Mouse (Mus musculus) heart, embryonic 11.5 days (tissue): Measurements from ENCODE around the gene Slc45a1. TPM values are rescaled to one million over a fixed set of nuclear protein-coding genes. Genes with fewer than 3 reads are reported as not detected.

Experiments used
- ATAC-seq: fragments of 200-750 bp; cut with Nextera tagmentation; replicated peaks from 2 replicates; pipeline ENCODE4 v1.8.0; 2017; ENCODE audit warnings: moderate library complexity; ENCODE audit not compliant: insufficient number of reproducible peaks, low FRiP score, low TSS enrichment
- H3K27ac ChIP-seq: fragments of 300-500 bp; sonication (generic); 2 replicates; pipeline ENCODE4 v1.5.1; 2014; ENCODE audit warnings: mild to moderate bottlenecking, low read depth, low read length
- H3K27me3 ChIP-seq: fragments of 300-500 bp; sonication (generic); 2 replicates; pipeline ENCODE4 v1.6.1; 2014; ENCODE audit warnings: mild to moderate bottlenecking, low read length, mixed read lengths; ENCODE audit not compliant: control insufficient read depth, insufficient read depth
- H3K36me3 ChIP-seq: fragments of 300-500 bp; sonication (generic); 2 replicates; pipeline ENCODE4 v1.6.1; 2014; ENCODE audit warnings: mild to moderate bottlenecking, low read length, moderate library complexity, mixed read lengths; ENCODE audit not compliant: control insufficient read depth, insufficient read depth
- H3K4me1 ChIP-seq: fragments of 300-500 bp; sonication (generic); 2 replicates; pipeline ENCODE4 v1.6.1; 2014; ENCODE audit warnings: low read length; ENCODE audit not compliant: control insufficient read depth, insufficient read depth
- H3K4me2 ChIP-seq: fragments of 300-500 bp; sonication (generic); 2 replicates; pipeline ENCODE4 v1.6.1; 2014; ENCODE audit warnings: mild to moderate bottlenecking, moderate library complexity
- H3K4me3 ChIP-seq: fragments of 300-500 bp; sonication (generic); 2 replicates; pipeline ENCODE4 v1.5.1; 2014; ENCODE audit warnings: low read depth, low read length
- H3K9ac ChIP-seq: fragments of 300-500 bp; sonication (generic); 2 replicates; pipeline ENCODE4 v1.6.1; 2014; ENCODE audit warnings: mild to moderate bottlenecking, low read depth, low read length, moderate library complexity
- H3K9me3 ChIP-seq: fragments of 300-500 bp; sonication (generic); replicated peaks from 2 replicates; pipeline ENCODE4 v1.6.1; 2016; ENCODE audit warnings: low read length; ENCODE audit not compliant: control insufficient read depth
- WGBS: fragments of 180-500 bp; shearing (Covaris S2); extraction: QIAGEN DNeasy Blood & Tissue Kit; methylation state at CpG from one replicate; pipeline ENCODE4 v1.1.7; 2014; ENCODE audit not compliant: insufficient replicate concordance; 5-methylcytosine and 5-hydroxymethylcytosine counted together
- polyA plus RNA-seq: library from polyadenylated mRNA; unstranded; fragments of >200 nt; fragmentation: Nextera tagmentation; extraction: Ambion mirVana; gene quantifications from 2 replicates; pipeline ENCODE4 v1.2.1, GENCODE M21; 2014

The Slc45a1 gene
- polyA plus RNA-seq, 1 experiment from 2014 or later: 0.04 TPM

GRCm38 (mm10) chr4:150685778-150686493, 34.0 kb upstream of the Slc45a1 start:
- H3K4me1 ChIP-seq: peaks cover 8% of the 10 kb centered on the region; the same call in 1 of the 2 replicates
- H3K9ac ChIP-seq: no peak overlapping the region
- no peaks in the 10 kb centered on the region for H3K27me3 ChIP-seq
- H3K9me3 ChIP-seq: no peaks in the 10 kb centered on the region
- no peaks in the 10 kb centered on the region for H3K36me3 ChIP-seq
- ATAC-seq: no peak
- H3K4me2 ChIP-seq: no peak overlapping the region
- no peak overlapping the region; the same call in 1 of the 2 replicates for H3K27ac ChIP-seq
- 63% methylated on average over 8 of the region's 8 CpGs for WGBS
- no peak overlapping the region for H3K4me3 ChIP-seq

- Histone ChIP-seq H3K9me3 (no peaks in the 10 kb centered on the region), H3K36me3 (no peaks in the 10 kb centered on the region), H3K4me1 (peaks cover 8% of the 10 kb centered on the region; the same call in 1 of the 2 replicates), H3K27me3 (no peaks in the 10 kb centered on the region), H3K27ac (no peak overlapping the region), H3K9ac (no peak overlapping the region), H3K4me2 (no peak overlapping the region), H3K4me3 (no peak overlapping the region)
- no peak for ATAC-seq
- 51% methylated on average over 15 of the region's 15 CpGs for WGBS
Observed at GRCm38 (mm10) chr4:150685043-150685777, 33.2 kb upstream of the Slc45a1 start.

GRCm38 (mm10) chr4:150680373-150680772, 28.4 kb upstream of the Slc45a1 start:
- Histone ChIP-seq H3K27ac (no peak overlapping the region), H3K27me3 (no peaks in the 10 kb centered on the region), H3K4me3 (no peak overlapping the region), H3K4me2 (no peak overlapping the region), H3K9me3 (no peaks in the 10 kb centered on the region), H3K4me1 (peaks cover 3% of the 10 kb centered on the region; the same call in 1 of the 2 replicates), H3K9ac (no peak overlapping the region), H3K36me3 (no peaks in the 10 kb centered on the region)
- ATAC-seq: no peak
- 37% methylated on average over 5 of the region's 5 CpGs for WGBS

- H3K4me1 ChIP-seq: no peaks in the 10 kb centered on the region
- H3K36me3 ChIP-seq: no peaks in the 10 kb centered on the region
- no peak overlapping the region for H3K4me2 ChIP-seq
- no peak for ATAC-seq
- H3K27me3 ChIP-seq: no peaks in the 10 kb centered on the region
- 91% methylated on average over 20 of the region's 20 CpGs for WGBS
- no peak overlapping the region for H3K4me3 ChIP-seq
- H3K9ac ChIP-seq: no peak overlapping the region
- no peaks in the 10 kb centered on the region for H3K9me3 ChIP-seq
- no peak overlapping the region for H3K27ac ChIP-seq
Observed at GRCm38 (mm10) chr4:150678789-150679188, 26.8 kb upstream of the Slc45a1 start.

GRCm38 (mm10) chr4:150677846-150678224, 25.9 kb upstream of the Slc45a1 start:
- Histone ChIP-seq H3K27ac (no peak overlapping the region), H3K4me1 (no peaks in the 10 kb centered on the region), H3K27me3 (no peaks in the 10 kb centered on the region), H3K4me3 (no peak overlapping the region), H3K9ac (no peak overlapping the region), H3K36me3 (no peaks in the 10 kb centered on the region), H3K9me3 (no peaks in the 10 kb centered on the region), H3K4me2 (no peak overlapping the region)
- no peak for ATAC-seq
- WGBS: 24% methylated on average over 4 of the region's 4 CpGs

GRCm38 (mm10) chr4:150677126-150677845, 25.3 kb upstream of the Slc45a1 start:
- Histone ChIP-seq H3K36me3 (no peaks in the 10 kb centered on the region), H3K27me3 (no peaks in the 10 kb centered on the region), H3K4me2 (no peak overlapping the region), H3K27ac (no peak overlapping the region), H3K4me3 (no peak overlapping the region), H3K9me3 (no peaks in the 10 kb centered on the region), H3K4me1 (no peaks in the 10 kb centered on the region), H3K9ac (no peak overlapping the region)
- 32% methylated on average over 10 of the region's 10 CpGs for WGBS
- no peak for ATAC-seq

GRCm38 (mm10) chr4:150676029-150676428, 24.1 kb upstream of the Slc45a1 start:
- ATAC-seq: no peak
- Histone ChIP-seq H3K4me1 (no peaks in the 10 kb centered on the region), H3K4me3 (no peak overlapping the region), H3K27me3 (no peaks in the 10 kb centered on the region), H3K9ac (no peak overlapping the region), H3K36me3 (no peaks in the 10 kb centered on the region), H3K4me2 (no peak overlapping the region), H3K27ac (no peak overlapping the region), H3K9me3 (no peaks in the 10 kb centered on the region)
- 86% methylated on average over 13 of the region's 13 CpGs for WGBS

GRCm38 (mm10) chr4:150675274-150675673, 23.3 kb upstream of the Slc45a1 start:
- H3K4me3 ChIP-seq: no peak overlapping the region
- no peak for ATAC-seq
- H3K4me2 ChIP-seq: no peak overlapping the region
- no peaks in the 10 kb centered on the region for H3K9me3 ChIP-seq
- H3K9ac ChIP-seq: no peak overlapping the region
- no peaks in the 10 kb centered on the region for H3K27me3 ChIP-seq
- H3K27ac ChIP-seq: no peak overlapping the region
- WGBS: 86% methylated on average over 10 of the region's 10 CpGs
- H3K36me3 ChIP-seq: no peaks in the 10 kb centered on the region
- H3K4me1 ChIP-seq: no peaks in the 10 kb centered on the region
